Mouse (Mus musculus) CH12F3 (cell line): ENCODE measurements around the gene Ube2o.
"Not testable (repeated sequence)": the region's sequence is repeated elsewhere in the genome, so short reads cannot be mapped to it uniquely, and the experiment has no call there.

Experiments
- in situ Hi-C: fragments of 300-500 bp; cut with MboI; formaldehyde crosslinking; loops from 2 replicates; pipeline ENCODE4 v1.14.3; 2020; ENCODE audit warnings: low sequenced_read_pairs

Gene Ube2o

DNA sequence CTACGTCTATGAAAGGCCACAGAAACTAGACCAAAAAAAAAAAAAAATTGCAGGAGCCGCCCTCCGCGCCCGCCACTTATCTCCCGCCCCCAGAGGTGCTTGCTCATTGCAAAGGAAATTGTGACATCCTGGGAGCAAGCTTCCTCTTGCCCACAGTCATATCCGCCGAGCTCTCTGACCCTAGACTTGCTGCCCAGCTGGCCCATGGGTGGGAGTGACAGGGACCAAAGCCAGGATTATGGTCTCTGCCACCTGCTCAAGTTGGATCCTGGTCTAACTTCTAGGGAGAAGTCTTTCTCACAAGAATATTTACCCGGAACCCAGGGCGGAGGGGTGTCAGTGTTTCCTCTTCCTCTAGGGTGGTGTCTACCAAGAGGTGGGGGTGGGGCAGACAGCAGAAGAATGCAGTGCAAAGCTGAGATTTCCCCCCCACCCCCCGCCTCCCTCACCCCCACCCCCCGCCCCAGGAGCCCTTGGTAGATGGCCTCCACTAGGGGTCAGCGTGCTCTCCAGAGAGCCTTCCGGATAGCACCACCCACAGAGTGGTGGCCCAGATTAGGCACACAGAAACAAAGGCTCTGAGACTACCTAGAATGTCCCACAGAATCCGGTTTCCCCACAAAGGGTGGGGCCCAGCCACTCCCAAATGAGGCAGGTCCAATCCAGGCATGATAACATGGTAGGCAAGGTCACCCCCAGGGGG is 34.6 kb upstream of the Ube2o start:
- in situ Hi-C loops, result no loop called here

DNA sequence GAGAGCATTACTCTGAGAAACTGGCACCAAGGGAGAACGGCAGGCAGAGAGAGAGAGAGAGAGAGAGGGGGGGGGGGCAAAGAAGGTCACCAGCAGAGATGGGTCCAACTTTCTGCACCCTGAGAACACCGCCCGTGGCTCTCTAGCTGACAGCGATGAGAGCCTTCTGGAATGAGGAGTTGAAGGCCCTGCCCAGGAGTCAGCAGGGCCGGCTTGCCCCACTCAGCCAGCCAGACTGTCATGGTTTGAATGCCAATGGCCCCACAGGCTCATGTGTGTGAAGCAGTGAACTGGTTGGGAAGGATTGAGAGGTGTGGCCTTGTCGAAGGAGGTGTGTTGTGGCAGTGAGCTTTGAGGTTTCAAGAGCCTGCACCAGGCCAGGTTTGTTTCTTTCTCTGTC is 32.0 kb upstream of the Ube2o start:
- in situ Hi-C loops, result no loop called here

- in situ Hi-C loops, result no loop called here
Measured at GRCm38 (mm10) chr11:116612554-116612953, 31.3 kb upstream of the Ube2o start.

DNA sequence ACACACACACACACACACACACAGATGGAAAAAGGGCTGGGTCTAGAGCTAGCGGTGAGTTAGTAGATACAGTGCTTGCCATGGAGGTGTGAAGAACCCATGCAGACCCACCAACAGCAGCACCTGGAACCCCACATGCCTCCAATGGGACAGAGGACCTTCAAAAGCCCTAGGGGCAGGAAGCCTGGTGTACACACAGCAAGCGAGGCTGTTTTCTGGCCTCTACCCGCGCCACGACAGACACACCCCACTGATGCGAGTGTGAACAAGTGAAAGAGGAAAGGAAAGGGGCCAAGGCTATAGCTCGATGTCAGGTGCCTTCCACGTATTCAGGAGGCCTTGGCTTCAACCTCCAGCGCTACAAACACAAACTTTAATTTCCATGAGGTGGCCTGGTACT is 30.6 kb upstream of the Ube2o start:
- in situ Hi-C loops, result no loop called here

DNA sequence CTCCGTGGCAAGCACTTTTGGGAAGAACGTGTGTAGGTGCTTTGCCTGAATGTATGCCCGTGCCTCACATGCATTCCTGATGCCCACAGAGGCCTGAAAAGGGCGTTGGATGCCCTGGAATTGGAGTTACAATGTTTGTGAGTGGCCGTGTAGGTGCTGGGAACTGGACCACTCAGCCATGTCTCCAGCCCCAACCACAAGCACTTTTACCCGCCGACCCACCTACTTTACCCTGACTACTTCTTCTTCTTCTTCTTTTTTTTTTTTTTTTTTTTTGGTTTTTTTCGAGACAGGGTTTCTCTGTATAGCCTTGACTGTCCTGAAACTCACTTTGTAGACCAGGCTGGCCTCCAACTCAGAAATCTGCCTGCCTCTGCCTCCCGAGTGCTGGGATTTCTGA is 29.9 kb upstream of the Ube2o start:
- in situ Hi-C loops, result not testable (repeated sequence)

- in situ Hi-C loops, result no loop called here
Measured at GRCm38 (mm10) chr11:116609965-116610630, 28.9 kb upstream of the Ube2o start.

GRCm38 (mm10) chr11:116607717-116608116 is 26.5 kb upstream of the Ube2o start:
- in situ Hi-C loops, result no loop called here

- in situ Hi-C loops, result no loop called here
Measured at GRCm38 (mm10) chr11:116604097-116604496, 22.9 kb upstream of the Ube2o start.

- in situ Hi-C loops, result no loop called here
Measured at GRCm38 (mm10) chr11:116603339-116603738, 22.1 kb upstream of the Ube2o start.

DNA sequence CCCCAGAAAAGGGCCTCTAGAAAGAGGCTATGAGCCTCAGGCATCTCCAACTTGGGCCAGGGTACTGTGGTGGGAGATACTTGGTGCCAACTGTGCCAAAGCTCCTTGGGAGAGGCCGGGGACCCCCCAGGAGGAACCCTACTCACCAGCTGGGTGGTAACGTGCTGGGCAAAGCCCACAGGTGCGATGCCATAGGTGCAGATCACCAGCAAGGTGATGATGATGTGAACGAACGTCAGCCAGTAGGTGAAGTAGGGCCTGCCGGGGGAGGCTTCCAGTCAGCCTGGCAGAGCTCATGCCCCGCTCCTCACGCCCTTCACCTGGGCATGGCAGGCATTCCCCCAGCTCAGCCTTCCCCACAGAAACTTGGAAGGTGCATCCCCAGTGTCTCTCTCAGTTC is 20.8 kb upstream of the Ube2o start:
- in situ Hi-C loops, result no loop called here

- in situ Hi-C loops, result no loop called here
Measured at GRCm38 (mm10) chr11:116601166-116601565, 19.9 kb upstream of the Ube2o start.

- in situ Hi-C loops, result no loop called here
Measured at GRCm38 (mm10) chr11:116599230-116599629, 18.0 kb upstream of the Ube2o start.

DNA sequence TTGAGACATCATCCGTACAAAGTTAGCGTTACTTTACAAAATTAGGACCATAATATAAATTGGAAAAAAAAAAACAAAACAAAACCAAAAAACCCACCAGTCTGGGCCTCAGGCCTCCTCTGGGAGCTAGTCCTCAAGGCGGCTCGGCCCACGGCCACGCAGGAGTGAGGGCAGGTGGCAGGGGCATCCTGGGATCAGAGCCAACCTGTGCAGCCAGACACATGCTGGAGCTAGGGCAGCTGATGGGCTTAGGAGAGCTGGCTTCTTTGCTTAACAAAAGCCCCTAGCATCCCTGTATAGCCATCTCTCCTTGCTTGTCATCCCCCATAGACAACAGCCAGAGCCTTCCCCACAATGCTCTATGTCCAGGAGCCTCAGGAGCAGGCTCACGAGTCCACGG is 16.9 kb upstream of the Ube2o start:
- in situ Hi-C loops, result no loop called here

GRCm38 (mm10) chr11:116596766-116597165 is 15.5 kb upstream of the Ube2o start:
- in situ Hi-C loops, result no loop called here

DNA sequence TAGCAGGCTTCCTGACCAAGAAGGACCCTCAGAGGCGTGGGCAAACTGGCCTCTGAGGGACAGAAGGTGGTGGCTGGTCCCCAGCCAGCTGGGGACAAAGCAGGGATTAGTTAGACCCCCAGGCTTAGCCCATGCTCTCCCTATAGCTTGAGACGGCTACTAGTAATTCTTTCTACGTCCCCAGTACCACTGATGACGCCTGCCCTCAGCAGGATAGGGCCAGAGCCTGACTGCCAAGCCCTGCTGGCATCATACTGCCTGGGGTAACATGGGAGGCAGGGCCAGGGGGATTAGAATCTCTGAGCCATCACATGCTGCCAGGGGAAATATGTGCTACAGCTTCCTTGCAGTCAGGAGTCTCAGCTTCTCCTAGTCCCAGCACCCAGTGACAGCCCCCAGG is 12.1 kb upstream of the Ube2o start:
- in situ Hi-C loops, result no loop called here

DNA sequence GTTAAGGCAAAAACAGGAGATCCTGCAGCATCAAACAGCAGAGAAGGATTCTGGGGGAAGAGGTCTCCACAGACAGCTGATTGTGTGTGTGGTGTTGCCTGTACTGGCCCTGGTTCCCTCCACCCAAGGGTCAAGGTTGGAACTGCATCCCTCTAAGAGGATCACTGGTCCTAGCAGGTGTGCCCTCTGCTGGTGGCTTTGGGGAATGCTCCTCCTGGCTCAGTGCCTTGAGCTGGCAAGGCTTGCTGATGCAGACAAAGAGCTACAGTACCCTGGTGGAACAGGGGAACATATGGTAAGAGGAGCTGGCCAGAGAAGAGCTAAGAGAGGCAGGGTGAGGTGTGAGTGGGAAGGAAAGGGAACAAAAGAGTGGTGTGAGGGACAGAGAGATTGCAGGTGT is 11.2 kb upstream of the Ube2o start:
- in situ Hi-C loops, result no loop called here

DNA sequence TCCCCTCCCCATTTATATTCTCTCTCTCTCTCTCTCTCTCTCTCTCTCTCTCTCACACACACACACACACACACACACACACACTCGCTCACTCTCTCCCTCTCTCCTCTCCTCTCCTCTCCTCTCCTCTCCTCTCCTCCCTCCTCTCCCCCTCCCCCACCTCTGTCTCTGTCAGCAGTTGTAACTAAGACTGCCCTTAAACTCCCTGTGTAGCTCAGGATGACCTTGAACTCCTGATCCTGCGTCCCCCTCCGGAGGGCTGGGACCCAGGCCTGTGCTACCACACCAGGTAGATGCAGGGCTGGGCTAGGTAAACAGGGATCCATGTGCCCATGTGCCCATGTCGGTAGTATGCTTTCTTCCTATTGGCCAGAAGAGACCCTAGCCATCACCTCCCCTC is 10.4 kb upstream of the Ube2o start:
- in situ Hi-C loops, result no loop called here

DNA sequence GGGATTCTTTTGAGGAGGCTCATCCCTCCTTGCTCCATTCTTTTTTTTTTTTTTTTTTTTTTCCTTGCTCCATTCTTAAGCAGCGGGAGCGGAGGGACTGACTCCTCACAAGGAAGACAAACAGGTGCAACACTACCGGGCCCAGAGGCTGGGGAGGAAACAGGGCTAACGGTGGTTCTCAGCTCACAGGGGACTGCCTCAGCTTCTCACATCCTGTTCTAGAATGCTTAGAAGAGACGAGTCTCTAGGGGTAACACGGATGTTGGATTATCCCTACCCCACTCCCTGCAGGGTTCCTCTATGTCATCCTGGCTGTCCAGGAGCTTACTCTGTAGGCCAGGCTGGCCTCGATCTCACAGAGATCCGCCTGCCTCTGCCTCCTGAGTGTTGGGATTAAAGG is 8.3 kb upstream of the Ube2o start:
- in situ Hi-C loops, result no loop called here

GRCm38 (mm10) chr11:116589020-116589531 is 7.8 kb upstream of the Ube2o start:
- in situ Hi-C loops, result no loop called here

GRCm38 (mm10) chr11:116586801-116587631 is 5.8 kb upstream of the Ube2o start:
- in situ Hi-C loops, result no loop called here

GRCm38 (mm10) chr11:116586310-116586709 is 5.1 kb upstream of the Ube2o start, which contains the start of gene Aanat:
Gene Aanat, plus strand, starts transcription at chr11:116586432.
- in situ Hi-C loops, result no loop called here

- in situ Hi-C loops, result no loop called here
Measured at GRCm38 (mm10) chr11:116585682-116586081, 4.4 kb upstream of the Ube2o start.
